Mouse (Mus musculus): ENCODE data around the gene Knstrn. TPM values are rescaled to one million over a fixed set of nuclear protein-coding genes. Genes with fewer than 3 reads are reported as not detected.

Knstrn gene
- polyA plus RNA-seq, 1 experiment from 2014 or later = 195 TPM

GRCm38 (mm10) chr2:118900826-118901140 is 87.0 kb downstream of the Knstrn start:
- H3K9me3 ChIP-seq (replicated peaks; ENCODE audit: control insufficient read depth, low read length) = no peaks in the 10 kb centered on the region
- ATAC-seq (replicated peaks; ENCODE audit: insufficient number of reproducible peaks, low FRiP score, low TSS enrichment, low read depth) (peak; percentile 0; the same call in 1 of the 2 replicates), DNase-seq (ENCODE audit: low spot score) (no peak)
- peaks cover 51% of the 10 kb centered on the region for H3K27me3 ChIP-seq (ENCODE audit: control insufficient read depth, insufficient read depth, low read length)
- H3K4me1 ChIP-seq (ENCODE audit: control insufficient read depth, insufficient read depth, low read length) = peaks cover 21% of the 10 kb centered on the region
- peak overlapping the region; percentile 100 for H3K4me2 ChIP-seq (ENCODE audit: low read depth, low read length)
- H3K9ac ChIP-seq (replicated peaks; ENCODE audit: low read length) = peak overlapping the region; percentile 40
- WGBS = 1% methylated on average over 9 of the region's 11 CpGs
- no peaks in the 10 kb centered on the region for H3K36me3 ChIP-seq (replicated peaks; ENCODE audit: control insufficient read depth, insufficient read depth, low read depth, low read length)
- H3K4me3 ChIP-seq (ENCODE audit: low read depth, low read length) = peak overlapping the region; percentile 88
- no peak overlapping the region for H3K27ac ChIP-seq (replicated peaks; ENCODE audit: low read depth, low read length)

GRCm38 (mm10) chr2:118901175-118902031 is 87.6 kb downstream of the Knstrn start:
- Histone ChIP-seq H3K9me3 (replicated peaks; ENCODE audit: control insufficient read depth, low read length) (no peaks in the 10 kb centered on the region), H3K36me3 (replicated peaks; ENCODE audit: control insufficient read depth, insufficient read depth, low read depth, low read length) (no peaks in the 10 kb centered on the region), H3K4me1 (ENCODE audit: control insufficient read depth, insufficient read depth, low read length) (peaks cover 18% of the 10 kb centered on the region), H3K27me3 (ENCODE audit: control insufficient read depth, insufficient read depth, low read length) (peaks cover 44% of the 10 kb centered on the region), H3K4me3 (ENCODE audit: low read depth, low read length) (peak overlapping the region; percentile 88), H3K27ac (replicated peaks; ENCODE audit: low read depth, low read length) (peak overlapping the region; percentile 56), H3K9ac (replicated peaks; ENCODE audit: low read length) (peak overlapping the region; percentile 74), H3K4me2 (ENCODE audit: low read depth, low read length) (peak overlapping the region; percentile 100)
- WGBS = under 1% methylated on average over 64 of the region's 120 CpGs
- ATAC-seq (replicated peaks; ENCODE audit: insufficient number of reproducible peaks, low FRiP score, low TSS enrichment, low read depth) (peak; percentile 84), DNase-seq (ENCODE audit: low spot score) (peak; percentile 96)

DNA sequence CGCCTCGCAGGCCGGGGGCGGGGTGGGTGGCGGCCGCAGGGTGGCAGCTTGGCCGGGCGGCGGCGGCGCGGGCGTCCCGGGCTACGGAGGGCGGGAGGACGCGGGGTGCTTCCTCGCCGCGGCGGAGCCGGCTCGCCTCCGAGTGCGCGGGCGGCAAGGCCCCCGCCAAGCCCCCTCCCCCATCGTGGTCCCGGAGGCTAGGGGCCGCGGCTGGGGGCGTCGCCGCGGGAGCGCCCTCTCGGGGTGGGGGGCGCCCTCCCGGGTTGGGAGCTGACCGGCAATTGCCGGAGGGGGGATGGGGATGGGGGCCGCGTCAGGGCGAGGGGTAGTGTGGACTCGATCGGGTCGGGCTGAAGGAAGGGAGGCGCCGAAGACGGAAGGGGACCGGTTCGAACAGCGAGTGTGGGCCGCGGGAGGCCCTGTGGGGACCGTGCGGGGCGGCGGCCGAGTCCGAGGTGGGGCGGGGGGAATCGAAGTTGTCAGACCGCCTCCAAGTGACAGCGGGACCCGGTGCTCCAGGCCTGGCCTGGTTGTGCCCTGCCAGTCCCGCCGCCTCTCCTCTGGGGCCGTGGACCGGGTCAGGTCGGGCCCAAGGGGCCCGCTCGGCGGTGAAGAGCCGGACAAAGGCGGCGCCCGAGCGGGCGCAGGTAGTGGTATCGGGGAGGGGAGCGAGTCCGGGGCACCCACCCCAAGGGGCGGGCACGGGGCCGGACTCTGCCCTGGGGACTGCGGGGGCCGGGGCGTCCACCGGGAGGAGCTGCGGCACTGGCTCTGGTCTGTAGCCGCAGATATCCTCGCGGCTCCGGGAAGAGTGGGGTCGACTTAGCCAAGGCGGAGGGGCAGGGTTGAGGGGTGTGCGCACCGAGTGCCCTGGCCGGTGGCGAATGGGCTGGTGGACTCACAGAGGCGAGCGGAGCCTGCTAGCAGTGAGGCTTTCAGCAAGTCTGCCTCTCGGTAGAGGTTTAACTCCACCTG is 88.5 kb downstream of the Knstrn start:
- 0 out of 2 replicates have a peak, but pooled peaks have one; percentile 31 for ATAC-seq (replicated peaks; ENCODE audit: insufficient number of reproducible peaks, low FRiP score, low TSS enrichment, low read depth)

GRCm38 (mm10) chr2:118903333-118903741 is 89.5 kb downstream of the Knstrn start:
- peaks cover 8% of the 10 kb centered on the region; the same call in 1 of the 2 replicates for H3K4me1 ChIP-seq (ENCODE audit: control insufficient read depth, insufficient read depth, low read length)
- peak overlapping the region; percentile 33 for H3K9ac ChIP-seq (replicated peaks; ENCODE audit: low read length)
- H3K4me3 ChIP-seq (ENCODE audit: low read depth, low read length) = peak overlapping the region; percentile 88
- no peak overlapping the region for H3K27ac ChIP-seq (replicated peaks; ENCODE audit: low read depth, low read length)
- 10% methylated on average over 10 of the region's 10 CpGs for WGBS
- peak overlapping the region; percentile 100; the same call in 1 of the 2 replicates for H3K4me2 ChIP-seq (ENCODE audit: low read depth, low read length)
- peaks cover 26% of the 10 kb centered on the region for H3K27me3 ChIP-seq (ENCODE audit: control insufficient read depth, insufficient read depth, low read length)
- DNase-seq (ENCODE audit: low spot score) = no peak
- ATAC-seq (replicated peaks; ENCODE audit: insufficient number of reproducible peaks, low FRiP score, low TSS enrichment, low read depth) = no peak
- H3K36me3 ChIP-seq (replicated peaks; ENCODE audit: control insufficient read depth, insufficient read depth, low read depth, low read length) = no peaks in the 10 kb centered on the region
- H3K9me3 ChIP-seq (replicated peaks; ENCODE audit: control insufficient read depth, low read length) = no peaks in the 10 kb centered on the region

More for the DNA sequence above, 88.5 kb downstream of the Knstrn start:
- Histone ChIP-seq H3K4me1 (ENCODE audit: control insufficient read depth, insufficient read depth, low read length) (peaks cover 12% of the 10 kb centered on the region), H3K36me3 (replicated peaks; ENCODE audit: control insufficient read depth, insufficient read depth, low read depth, low read length) (no peaks in the 10 kb centered on the region), H3K4me3 (ENCODE audit: low read depth, low read length) (peak overlapping the region; percentile 88), H3K9ac (replicated peaks; ENCODE audit: low read length) (peak overlapping the region; percentile 74), H3K27ac (replicated peaks; ENCODE audit: low read depth, low read length) (no peak overlapping the region), H3K27me3 (ENCODE audit: control insufficient read depth, insufficient read depth, low read length) (peaks cover 36% of the 10 kb centered on the region), H3K9me3 (replicated peaks; ENCODE audit: control insufficient read depth, low read length) (no peaks in the 10 kb centered on the region), H3K4me2 (ENCODE audit: low read depth, low read length) (peak overlapping the region; percentile 100)
- peak; percentile 64 for DNase-seq (ENCODE audit: low spot score)
- WGBS = under 1% methylated on average over 69 of the region's 106 CpGs

Other genes with a start within 250 kb of the Knstrn start
- gene Bub1b, start 215.8 kb upstream of the Knstrn start, polyA plus RNA-seq (2014; fragmentation: Nextera tagmentation; extraction: Ambion mirVana) = 131 and 135 TPM in 2 replicates
- gene Pak6, start 150.7 kb upstream of the Knstrn start, polyA plus RNA-seq (2014; fragmentation: Nextera tagmentation; extraction: Ambion mirVana) = 0.50 and 0.92 TPM in 2 replicates
- 0.04 TPM in 1 of 2 replicates, not detected in the other for gene Ankrd63, start 110.0 kb upstream of the Knstrn start, polyA plus RNA-seq (2014; fragmentation: Nextera tagmentation; extraction: Ambion mirVana)
- gene Plcb2, start 85.6 kb upstream of the Knstrn start, polyA plus RNA-seq (2014; fragmentation: Nextera tagmentation; extraction: Ambion mirVana) = 0.22 and 0.40 TPM in 2 replicates
- 22.8 and 25.8 TPM in 2 replicates for gene Inafm2, start 68.2 kb upstream of the Knstrn start, polyA plus RNA-seq (2014; fragmentation: Nextera tagmentation; extraction: Ambion mirVana)
- 0.52 and 0.66 TPM in 2 replicates for gene Ccdc9b, start 51.3 kb upstream of the Knstrn start, polyA plus RNA-seq (2014; fragmentation: Nextera tagmentation; extraction: Ambion mirVana)
- not detected in 2 replicates for gene Phgr1, start 41.2 kb upstream of the Knstrn start, polyA plus RNA-seq (2014; fragmentation: Nextera tagmentation; extraction: Ambion mirVana)
- gene Disp2, start 34.3 kb upstream of the Knstrn start, polyA plus RNA-seq (2014; fragmentation: Nextera tagmentation; extraction: Ambion mirVana) = 1.5 and 1.8 TPM in 2 replicates
- gene Ivd, start 48.0 kb downstream of the Knstrn start, polyA plus RNA-seq (2014; fragmentation: Nextera tagmentation; extraction: Ambion mirVana) = 53.7 and 62.2 TPM in 2 replicates
- gene Bahd1, start 86.4 kb downstream of the Knstrn start, polyA plus RNA-seq (2014; fragmentation: Nextera tagmentation; extraction: Ambion mirVana) = 1.1 and 1.2 TPM in 2 replicates
- 31.8 and 32.0 TPM in 2 replicates for gene Chst14, start 112.5 kb downstream of the Knstrn start, polyA plus RNA-seq (2014; fragmentation: Nextera tagmentation; extraction: Ambion mirVana)
- gene Ccdc32, start 215.4 kb downstream of the Knstrn start, polyA plus RNA-seq (2014; fragmentation: Nextera tagmentation; extraction: Ambion mirVana) = 22.6 and 26.4 TPM in 2 replicates
- 4.7 and 6.2 TPM in 2 replicates for gene Rpusd2, start 220.8 kb downstream of the Knstrn start, polyA plus RNA-seq (2014; fragmentation: Nextera tagmentation; extraction: Ambion mirVana)
- gene Knl1, start 233.1 kb downstream of the Knstrn start, polyA plus RNA-seq (2014; fragmentation: Nextera tagmentation; extraction: Ambion mirVana) = 40.8 and 43.2 TPM in 2 replicates